Mouse (Mus musculus): Measurements from ENCODE around the gene Clec16a. TPM values are rescaled to one million over a fixed set of nuclear protein-coding genes. Genes with fewer than 3 reads are reported as not detected.

Gene Clec16a
- polyA plus RNA-seq, 1 experiment from 2014 or later, result 65.7 TPM

- H3K4me1 ChIP-seq (replicated peaks), result peaks cover 29% of the 10 kb centered on the region
- no peak for ATAC-seq
- peak overlapping the region; percentile 7; the same call in 1 of the 2 replicates for H3K4me2 ChIP-seq (replicated peaks)
- peaks cover 26% of the 10 kb centered on the region for H3K27me3 ChIP-seq
- WGBS, result 68% methylated on average over 1 of the region's 1 CpGs
- no peak overlapping the region for H3K27ac ChIP-seq
- no peak overlapping the region for H3K4me3 ChIP-seq (replicated peaks)
- no peaks in the 10 kb centered on the region for H3K36me3 ChIP-seq
- no peaks in the 10 kb centered on the region for H3K9me3 ChIP-seq
- H3K9ac ChIP-seq (replicated peaks), result no peak overlapping the region
Observed at GRCm38 (mm10) chr16:10783152-10783434, 238.0 kb downstream of the Clec16a start.

GRCm38 (mm10) chr16:10783451-10783850 is 238.3 kb downstream of the Clec16a start:
- WGBS, result 76% methylated on average over 8 of the region's 8 CpGs
- H3K27ac ChIP-seq, result no peak overlapping the region
- H3K4me2 ChIP-seq (replicated peaks), result peak overlapping the region; percentile 98; the same call in 1 of the 2 replicates
- H3K4me1 ChIP-seq (replicated peaks), result peaks cover 29% of the 10 kb centered on the region
- H3K27me3 ChIP-seq, result peaks cover 26% of the 10 kb centered on the region
- H3K9ac ChIP-seq (replicated peaks), result no peak overlapping the region
- H3K9me3 ChIP-seq, result no peaks in the 10 kb centered on the region
- no peak for ATAC-seq
- peak overlapping the region; percentile 56; the same call in 1 of the 2 replicates for H3K4me3 ChIP-seq (replicated peaks)
- H3K36me3 ChIP-seq, result no peaks in the 10 kb centered on the region

GRCm38 (mm10) chr16:10783883-10784792 is 239.0 kb downstream of the Clec16a start:
- Histone ChIP-seq H3K36me3 (no peaks in the 10 kb centered on the region), H3K4me3 (replicated peaks) (peak overlapping the region; percentile 56), H3K9ac (replicated peaks) (peak overlapping the region; percentile 71), H3K9me3 (no peaks in the 10 kb centered on the region), H3K4me2 (replicated peaks) (peak overlapping the region; percentile 98), H3K4me1 (replicated peaks) (peaks cover 29% of the 10 kb centered on the region), H3K27me3 (peaks cover 26% of the 10 kb centered on the region), H3K27ac (no peak overlapping the region)
- 3% methylated on average over 80 of the region's 81 CpGs for WGBS
- ATAC-seq, result no peak; the same call in 1 of the 2 replicates

GRCm38 (mm10) chr16:10784793-10785370 is 239.7 kb downstream of the Clec16a start:
- ATAC-seq, result peak; percentile 85
- peak overlapping the region; percentile 56 for H3K4me3 ChIP-seq (replicated peaks)
- no peaks in the 10 kb centered on the region for H3K9me3 ChIP-seq
- peak overlapping the region; percentile 81 for H3K27ac ChIP-seq
- peak overlapping the region; percentile 71 for H3K9ac ChIP-seq (replicated peaks)
- peak overlapping the region; percentile 98 for H3K4me2 ChIP-seq (replicated peaks)
- H3K27me3 ChIP-seq, result peaks cover 26% of the 10 kb centered on the region
- peaks cover 29% of the 10 kb centered on the region for H3K4me1 ChIP-seq (replicated peaks)
- H3K36me3 ChIP-seq, result no peaks in the 10 kb centered on the region
- under 1% methylated on average over 52 of the region's 55 CpGs for WGBS

GRCm38 (mm10) chr16:10785371-10786231 is 240.5 kb downstream of the Clec16a start, which contains the start of gene Socs1:
TSS of gene Socs1 (minus strand) at chr16:10785536.
- Histone ChIP-seq H3K4me1 (replicated peaks) (peaks cover 29% of the 10 kb centered on the region), H3K36me3 (no peaks in the 10 kb centered on the region), H3K4me2 (replicated peaks) (peak within 1 kb of the TSS; percentile 98), H3K4me3 (replicated peaks) (peak within 1 kb of the TSS; percentile 56), H3K27me3 (peaks cover 26% of the 10 kb centered on the region), H3K9me3 (no peaks in the 10 kb centered on the region), H3K9ac (replicated peaks) (peak within 1 kb of the TSS; percentile 71), H3K27ac (peak within 1 kb of the TSS; percentile 81)
- peak; percentile 86 for ATAC-seq
- under 1% methylated on average over 59 of the region's 59 CpGs for whole genome bisulfite sequencing

GRCm38 (mm10) chr16:10786288-10786687 is 241.1 kb downstream of the Clec16a start:
- H3K4me1 ChIP-seq (replicated peaks), result peaks cover 29% of the 10 kb centered on the region
- peak overlapping the region; percentile 56 for H3K4me3 ChIP-seq (replicated peaks)
- peak overlapping the region; percentile 98 for H3K4me2 ChIP-seq (replicated peaks)
- ATAC-seq, result peak; percentile 51
- peak overlapping the region; percentile 81 for H3K27ac ChIP-seq
- 2% methylated on average over 9 of the region's 9 CpGs for WGBS
- H3K36me3 ChIP-seq, result no peaks in the 10 kb centered on the region
- peaks cover 26% of the 10 kb centered on the region for H3K27me3 ChIP-seq
- no peaks in the 10 kb centered on the region for H3K9me3 ChIP-seq
- peak overlapping the region; percentile 71 for H3K9ac ChIP-seq (replicated peaks)

- H3K4me1 ChIP-seq (replicated peaks), result peaks cover 26% of the 10 kb centered on the region
- WGBS, result 72% methylated on average over 4 of the region's 4 CpGs
- H3K9me3 ChIP-seq, result no peaks in the 10 kb centered on the region; the same call in 1 of the 2 replicates
- ATAC-seq, result no peak
- 0 out of 2 replicates have a peak overlapping the region, but pooled peaks have one; percentile 98 for H3K4me2 ChIP-seq (replicated peaks)
- H3K9ac ChIP-seq (replicated peaks), result no peak overlapping the region
- H3K27ac ChIP-seq, result no peak overlapping the region
- no peaks in the 10 kb centered on the region for H3K36me3 ChIP-seq
- H3K27me3 ChIP-seq, result peaks cover 26% of the 10 kb centered on the region
- no peak overlapping the region for H3K4me3 ChIP-seq (replicated peaks)
Observed at GRCm38 (mm10) chr16:10786782-10787547, 241.8 kb downstream of the Clec16a start.

GRCm38 (mm10) chr16:10787548-10788058 is 242.5 kb downstream of the Clec16a start:
- H3K4me1 ChIP-seq (replicated peaks), result peaks cover 20% of the 10 kb centered on the region
- no peak for ATAC-seq
- 85% methylated on average over 7 of the region's 7 CpGs for WGBS

GRCm38 (mm10) chr16:10788271-10788670 is 243.1 kb downstream of the Clec16a start, which contains the start of gene Tnp2:
TSS of gene Tnp2 (minus strand) at chr16:10788660.
- Histone ChIP-seq H3K9ac (replicated peaks) (no peak within 1 kb of the TSS), H3K36me3 (no peaks in the 10 kb centered on the region), H3K4me2 (replicated peaks) (no peak within 1 kb of the TSS), H3K4me3 (replicated peaks) (no peak within 1 kb of the TSS), H3K4me1 (replicated peaks) (peaks cover 16% of the 10 kb centered on the region), H3K27ac (no peak within 1 kb of the TSS), H3K9me3 (no peaks in the 10 kb centered on the region; the same call in 1 of the 2 replicates), H3K27me3 (peaks cover 17% of the 10 kb centered on the region)
- ATAC-seq, result no peak
- 65% methylated on average over 16 of the region's 16 CpGs for WGBS

More at GRCm38 (mm10) chr16:10787548-10788058, 242.5 kb downstream of the Clec16a start:
- H3K4me3 ChIP-seq (replicated peaks), result no peak overlapping the region
- H3K27me3 ChIP-seq, result peaks cover 23% of the 10 kb centered on the region
- no peak overlapping the region for H3K4me2 ChIP-seq (replicated peaks)
- no peak overlapping the region for H3K27ac ChIP-seq
- H3K9ac ChIP-seq (replicated peaks), result no peak overlapping the region
- no peaks in the 10 kb centered on the region for H3K36me3 ChIP-seq
- H3K9me3 ChIP-seq, result no peaks in the 10 kb centered on the region; the same call in 1 of the 2 replicates

GRCm38 (mm10) chr16:10788866-10789265 is 243.7 kb downstream of the Clec16a start:
- peaks cover 15% of the 10 kb centered on the region for H3K4me1 ChIP-seq (replicated peaks)
- H3K4me2 ChIP-seq (replicated peaks), result no peak overlapping the region
- no peak for ATAC-seq
- no peak overlapping the region for H3K4me3 ChIP-seq (replicated peaks)
- WGBS, result 57% methylated on average over 4 of the region's 4 CpGs
- H3K36me3 ChIP-seq, result no peaks in the 10 kb centered on the region
- no peak overlapping the region for H3K27ac ChIP-seq
- peaks cover 11% of the 10 kb centered on the region for H3K27me3 ChIP-seq
- no peaks in the 10 kb centered on the region; the same call in 1 of the 2 replicates for H3K9me3 ChIP-seq
- H3K9ac ChIP-seq (replicated peaks), result no peak overlapping the region

GRCm38 (mm10) chr16:10790702-10791101 is 245.6 kb downstream of the Clec16a start, which contains the start of gene Prm3:
TSS of gene Prm3 (minus strand) at chr16:10790914.
- Histone ChIP-seq H3K36me3 (no peaks in the 10 kb centered on the region), H3K9ac (replicated peaks) (no peak within 1 kb of the TSS), H3K27me3 (0 out of 2 replicates have a peak, but pooled peaks cover under 1% of the 10 kb centered on the region), H3K27ac (no peak within 1 kb of the TSS), H3K4me3 (replicated peaks) (no peak within 1 kb of the TSS), H3K9me3 (no peaks in the 10 kb centered on the region; the same call in 1 of the 2 replicates), H3K4me2 (replicated peaks) (no peak within 1 kb of the TSS), H3K4me1 (replicated peaks) (peaks cover 5% of the 10 kb centered on the region)
- ATAC-seq, result no peak
- WGBS, result 77% methylated on average over 9 of the region's 9 CpGs
